Mouse (Mus musculus) frontal cortex, postnatal 25 days (tissue): ENCODE results near the gene Ccdc83.
"Not testable (repeated sequence)": the region's sequence is repeated elsewhere in the genome, so short reads cannot be mapped to it uniquely, and the experiment has no call there.

ENCODE experiments used
- DNase-seq, 2 experiments: peaks; one replicate each; pipeline ENCODE4 v3.0.0; 2022; ENCODE audit warnings: low spot score in 2 of 2

Ccdc83 gene

GRCm38 (mm10) chr7:90259899-90260298 lies 5.7 kb downstream of the Ccdc83 start:
- no peak for DNase-seq

DNA sequence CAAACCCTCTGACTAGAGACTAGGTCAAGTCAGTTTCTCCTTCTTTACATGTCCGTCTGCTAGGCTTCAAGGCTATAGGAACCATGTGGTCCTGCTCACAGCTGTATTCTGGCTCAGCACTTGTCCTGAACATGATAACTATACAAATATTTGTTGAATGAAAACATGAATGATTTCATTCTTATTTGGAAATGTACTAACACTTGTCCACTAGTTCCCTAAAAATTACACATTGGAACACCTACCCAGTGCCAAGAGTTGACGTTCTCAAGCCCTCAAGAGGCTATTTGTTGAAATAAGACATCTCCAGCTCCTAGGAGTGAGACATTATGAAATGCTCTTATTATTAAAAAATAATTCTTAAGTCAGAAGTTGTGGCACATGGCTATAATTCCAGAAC lies 6.9 kb downstream of the Ccdc83 start:
- no peak for DNase-seq

DNA sequence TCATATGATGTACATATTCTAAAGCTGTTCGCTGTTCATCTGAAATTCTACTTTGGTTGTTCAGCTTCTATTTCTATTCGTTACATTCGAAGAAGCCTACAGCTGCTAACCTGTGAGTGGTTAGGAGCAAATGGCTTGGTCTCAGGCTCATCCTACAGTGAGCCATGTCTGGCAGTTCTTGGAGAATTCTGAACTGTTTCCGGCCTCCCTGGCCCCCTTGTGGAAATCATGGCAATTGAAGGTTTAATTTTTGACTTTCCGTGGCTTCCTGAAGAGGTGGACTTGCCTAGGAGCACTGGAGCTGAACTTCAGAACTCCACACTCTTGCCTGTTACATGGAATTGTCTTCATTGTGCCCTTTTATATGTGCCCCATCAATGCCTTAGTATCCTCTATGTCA lies 12.6 kb downstream of the Ccdc83 start:
- no peak for DNase-seq

DNA sequence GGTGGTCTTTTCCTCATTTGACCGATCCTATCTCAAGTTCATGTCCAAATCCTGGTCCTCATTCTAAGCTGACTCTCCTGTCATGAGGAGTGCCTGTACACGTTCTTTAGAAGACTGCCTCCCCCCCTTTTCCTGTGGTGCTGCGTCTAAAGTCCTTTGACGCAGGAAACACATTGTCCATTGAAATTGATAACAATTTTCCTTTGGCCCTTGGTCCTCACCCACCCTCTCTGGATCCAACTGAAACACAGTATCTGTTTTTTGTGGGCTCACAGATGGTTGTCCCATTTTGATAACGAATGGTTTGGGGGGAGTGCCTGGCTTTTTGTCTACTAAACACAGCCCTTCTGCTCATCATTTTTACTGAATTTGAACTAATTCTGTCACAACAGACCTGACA lies 21.9 kb downstream of the Ccdc83 start:
- no peak for DNase-seq

- no peak for DNase-seq
Observed at GRCm38 (mm10) chr7:90243151-90243550, 22.4 kb downstream of the Ccdc83 start.

DNA sequence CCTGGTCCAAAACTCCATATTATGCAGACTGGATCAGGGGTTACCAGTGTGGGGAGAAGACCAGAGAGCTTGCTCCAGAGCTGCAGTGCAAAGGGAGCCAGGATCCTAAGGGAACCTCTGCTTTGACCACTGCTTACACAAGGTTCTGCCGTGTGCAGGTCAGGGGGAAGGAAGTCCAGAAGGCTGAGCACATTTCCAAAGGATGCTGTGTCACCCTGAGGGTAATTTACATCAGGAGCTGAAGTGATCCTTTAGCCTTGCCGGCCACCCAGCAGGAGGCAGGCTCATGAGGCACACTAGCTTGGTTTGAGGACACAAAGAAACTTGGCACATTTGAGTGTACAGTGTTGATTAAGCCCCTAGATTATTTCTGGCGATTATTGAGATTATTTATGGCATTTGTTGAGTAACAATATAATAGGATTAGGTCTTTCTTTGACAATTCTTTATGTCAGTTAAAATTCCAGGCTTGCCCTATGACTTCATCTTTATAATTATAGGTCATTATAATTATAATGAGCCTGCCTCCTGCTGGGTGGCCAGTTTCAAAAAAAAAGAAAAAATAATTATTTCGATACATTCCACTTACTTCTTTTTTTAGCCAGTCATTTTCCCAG lies 29.2 kb downstream of the Ccdc83 start:
- no peak for DNase-seq

DNA sequence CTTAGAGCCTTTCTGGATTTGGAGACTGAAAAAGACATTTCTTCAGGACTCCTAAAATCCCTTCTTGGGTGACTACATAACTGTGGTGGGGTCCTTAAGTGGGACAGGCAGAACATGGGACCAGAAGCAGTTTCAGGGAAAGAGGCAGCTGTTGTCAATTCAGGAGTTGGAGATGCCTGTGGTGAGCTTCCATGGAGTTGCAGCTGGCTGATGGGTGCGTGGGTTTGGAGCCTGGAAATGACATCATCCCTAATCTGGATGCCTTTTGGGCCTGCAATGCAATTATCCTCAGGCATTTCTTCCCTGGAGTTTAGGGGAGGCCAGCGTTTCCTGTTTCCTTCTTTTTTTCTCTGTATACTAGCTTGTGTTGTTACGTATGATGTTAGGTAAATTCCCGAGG lies 31.7 kb downstream of the Ccdc83 start:
- DNase-seq: no peak

DNA sequence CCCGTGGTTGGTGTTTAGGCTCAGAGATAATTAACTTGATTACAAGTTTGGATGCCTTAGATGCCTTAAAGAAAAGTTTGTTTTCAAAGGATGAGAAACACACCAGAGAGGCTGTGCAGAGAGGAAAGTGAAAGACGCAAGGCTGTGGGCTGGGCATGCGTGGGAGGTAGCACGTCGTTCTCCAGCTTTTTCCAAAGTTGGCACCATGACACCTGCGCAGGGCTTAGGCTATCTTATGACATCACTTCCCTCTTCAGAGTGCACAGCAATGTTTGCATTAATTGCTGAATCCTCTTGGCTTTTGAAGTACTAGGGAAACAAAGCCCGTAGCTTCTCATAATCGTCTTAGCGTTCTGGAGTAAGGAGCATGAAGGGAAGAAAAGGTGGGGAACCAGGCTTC lies 34.1 kb downstream of the Ccdc83 start:
- DNase-seq: peak in 1 of 2 experiments; percentile 12

DNA sequence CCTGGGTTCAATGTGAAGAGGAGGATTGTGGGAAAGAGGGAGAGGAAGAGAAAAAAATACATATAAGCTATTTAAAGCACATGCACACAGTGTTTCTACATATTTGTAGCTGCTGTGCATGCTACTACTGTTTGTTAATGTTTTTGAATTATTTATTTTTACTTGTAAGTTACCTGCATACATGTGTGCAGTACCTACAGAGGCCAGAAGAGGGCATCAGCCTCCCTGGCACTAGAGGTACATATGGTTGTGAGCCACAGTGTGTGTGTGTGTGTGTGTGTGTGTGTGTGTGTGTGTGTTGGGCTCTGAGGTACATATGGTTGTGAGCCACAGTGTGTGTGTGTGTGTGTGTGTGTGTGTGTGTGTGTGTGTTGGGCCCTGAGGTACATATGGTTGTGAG lies 36.7 kb downstream of the Ccdc83 start:
- DNase-seq: not testable (repeated sequence)

GRCm38 (mm10) chr7:90228075-90228474 lies 37.5 kb downstream of the Ccdc83 start:
- no peak for DNase-seq

DNA sequence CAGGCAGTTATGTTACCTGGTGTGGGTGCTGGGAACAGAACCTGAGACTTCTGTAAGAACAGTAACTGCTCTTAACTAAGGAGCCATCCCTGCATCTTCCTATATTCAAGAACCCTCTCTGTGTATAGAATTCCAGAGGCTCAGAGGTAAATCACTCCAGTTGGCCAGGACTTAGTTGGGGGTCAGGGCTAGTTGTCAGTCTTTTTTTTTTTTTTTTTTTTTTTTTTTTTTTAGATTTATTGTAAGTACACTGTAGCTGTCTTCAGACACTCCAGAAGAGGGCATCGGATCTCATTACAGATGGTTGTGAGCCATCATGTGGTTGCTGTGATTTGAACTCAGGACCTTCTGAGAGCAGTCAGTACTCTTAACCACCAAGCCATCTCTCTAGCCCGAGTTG lies 44.1 kb downstream of the Ccdc83 start:
- no peak for DNase-seq

DNA sequence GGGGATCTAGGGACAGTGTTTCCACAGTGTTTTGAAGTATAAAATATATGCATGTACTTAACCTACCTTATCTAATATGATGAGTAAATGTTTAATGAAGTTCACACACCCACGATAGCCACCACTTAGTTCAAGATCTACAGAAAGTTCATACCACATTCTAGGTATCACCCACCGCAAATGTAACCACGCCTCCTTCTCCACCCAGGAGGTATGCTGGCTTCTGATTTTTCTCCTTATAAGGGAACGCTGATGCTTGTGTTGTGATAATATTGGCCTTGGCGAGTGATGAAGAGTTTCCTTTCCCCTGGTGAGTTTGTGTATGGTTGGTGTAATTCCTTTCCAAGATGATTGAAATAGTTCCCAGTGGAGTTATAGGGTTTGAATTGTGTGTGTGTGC lies 47.5 kb downstream of the Ccdc83 start:
- no peak for DNase-seq

DNA sequence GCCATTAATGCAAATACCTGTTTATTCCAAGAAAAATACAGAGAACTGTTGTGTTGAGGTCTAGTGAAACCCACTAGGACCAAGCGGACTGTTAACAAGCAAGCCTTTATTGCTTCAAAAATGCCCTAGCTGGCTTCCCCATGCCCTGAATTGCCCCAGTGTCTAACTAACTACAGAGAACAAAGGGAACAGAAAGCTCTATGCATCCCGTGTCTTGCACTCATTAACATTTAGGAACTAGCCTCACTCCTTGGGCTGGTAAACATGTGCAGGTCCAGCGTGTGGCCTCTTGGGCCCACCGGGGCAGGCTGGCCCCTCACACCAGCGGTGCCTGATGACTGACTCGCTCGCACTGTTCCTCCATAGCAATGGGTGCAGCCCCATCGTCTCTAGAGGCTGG lies 49.1 kb downstream of the Ccdc83 start:
- no peak for DNase-seq

- no peak for DNase-seq
Observed at GRCm38 (mm10) chr7:90210947-90211346, 54.6 kb downstream of the Ccdc83 start.

DNA sequence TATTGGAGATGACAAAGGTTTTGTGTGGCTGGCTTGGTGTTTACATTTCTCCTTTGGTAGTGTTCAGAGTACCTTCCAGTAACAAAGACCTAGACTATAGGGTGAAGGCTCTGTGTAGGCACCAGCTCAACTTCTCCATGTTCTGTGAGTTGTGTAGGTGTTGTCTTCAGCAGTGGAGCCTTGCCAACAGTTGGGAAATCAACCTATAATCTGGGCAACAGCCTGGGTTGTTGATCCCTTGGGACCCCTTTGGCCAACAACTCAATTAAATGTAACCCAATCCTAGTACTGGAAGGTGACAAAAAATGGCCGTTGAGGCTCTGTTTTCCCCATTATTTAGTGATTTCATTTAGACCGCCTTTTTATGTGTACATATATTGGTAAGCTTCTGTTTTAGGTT lies 55.5 kb downstream of the Ccdc83 start:
- no peak for DNase-seq

- DNase-seq: no peak
Observed at GRCm38 (mm10) chr7:90203914-90204313, 61.7 kb downstream of the Ccdc83 start.

DNA sequence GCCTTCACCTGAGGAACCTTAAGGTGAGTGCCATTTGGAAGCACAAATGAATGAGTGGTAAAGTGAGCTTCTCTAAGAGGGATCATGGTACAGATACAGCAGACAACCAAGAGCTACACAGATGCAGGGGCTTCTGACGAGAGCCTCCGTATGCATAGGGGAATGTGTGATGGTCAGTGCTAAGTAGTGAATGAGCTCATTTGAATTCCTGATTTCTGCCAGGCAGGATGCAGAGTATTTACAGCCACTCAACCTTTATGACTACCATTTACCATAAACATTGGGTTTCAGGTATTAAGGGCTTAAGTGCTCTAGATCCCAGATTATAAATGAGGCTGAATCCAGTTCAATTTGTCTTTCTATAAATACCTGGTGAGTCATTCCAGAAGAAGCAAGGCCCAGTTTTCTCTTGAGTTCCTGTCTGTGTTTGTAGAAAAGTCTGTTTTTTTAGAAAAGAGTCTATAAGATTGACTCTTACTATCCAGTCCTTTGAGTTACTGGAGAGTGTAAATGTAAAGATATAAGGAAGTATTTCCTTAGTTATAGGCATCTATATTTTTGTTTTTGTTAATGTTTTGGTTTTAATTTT lies 63.6 kb downstream of the Ccdc83 start:
- DNase-seq: no peak

DNA sequence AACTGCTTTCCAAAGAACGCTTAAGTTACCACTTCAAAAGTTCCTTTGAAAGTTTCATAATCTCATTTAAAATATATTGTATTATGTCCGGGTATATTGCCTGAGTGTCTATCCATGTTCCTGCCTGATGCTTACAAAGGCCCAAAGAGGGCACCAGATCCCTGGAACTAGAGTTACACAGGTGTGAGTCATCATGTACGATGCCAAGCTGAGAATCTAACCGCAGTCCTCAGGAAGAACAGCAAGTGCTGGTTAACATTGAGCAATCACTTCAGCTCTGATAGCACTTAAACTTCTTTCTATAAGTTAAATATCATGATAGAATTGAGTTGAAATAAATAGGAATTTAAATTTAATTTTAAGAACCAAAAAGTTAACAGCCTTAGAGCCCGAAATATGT lies 65.3 kb downstream of the Ccdc83 start:
- no peak for DNase-seq

GRCm38 (mm10) chr7:90180635-90181034 lies 84.9 kb downstream of the Ccdc83 start:
- DNase-seq: no peak

DNA sequence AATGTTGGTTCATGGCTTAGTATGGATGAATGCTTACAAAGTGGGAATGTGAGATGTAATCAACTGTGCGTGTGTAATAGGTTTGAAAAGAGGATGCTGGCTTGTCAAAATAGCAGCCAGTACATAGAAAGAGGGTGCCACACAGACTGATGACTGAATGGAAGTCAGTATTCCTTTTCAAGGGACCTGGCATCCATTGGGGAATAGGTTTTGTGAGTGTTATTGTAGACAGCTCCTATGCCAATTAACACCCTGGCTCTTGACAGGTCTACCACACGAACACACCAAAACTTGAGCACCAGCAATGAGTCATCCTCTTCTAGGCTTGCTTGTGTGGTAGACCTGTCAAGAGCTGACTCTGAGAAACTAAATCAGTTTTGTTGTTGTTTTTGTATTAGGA lies 90.0 kb downstream of the Ccdc83 start:
- no peak for DNase-seq
